Mouse (Mus musculus) ES-Bruce4 (cell line): Measurements from ENCODE around the gene Snx1.

Experiments
- CTCF ChIP-seq: IDR thresholded peaks from one replicate; pipeline ENCODE4 v1.8.1; 2011; ENCODE audit warnings: low read depth, low read length
- EP300 ChIP-seq: IDR thresholded peaks from 2 replicates; pipeline ENCODE4 v1.6.1; 2011; ENCODE audit warnings: low read depth, low read length; ENCODE audit not compliant: insufficient read depth

- TF ChIP-seq CTCF, result no peak
- no peak for TF ChIP-seq EP300
These were observed 62.9 kb downstream of the Snx1 start for GRCm38 (mm10) chr9:66063446-66063845.
